Comparison of ENCODE assay signal across 8 mouse cellular contexts in genomic region chr2:177498067-177498466, GRCm38 (mm10). TPM values are rescaled to one million over a fixed set of nuclear protein-coding genes. Genes with fewer than 3 reads are reported as not detected.
A peak's percentile ranks its signal among the peaks of the same experiment; 100 is the strongest.
DNase-seq lines count a peak whose midpoint lies in the region; ATAC-seq lines count a peak whose summit lies in the region.
"Not testable (repeated sequence)": the region's sequence is repeated elsewhere in the genome, so short reads cannot be mapped to it uniquely, and the experiment has no call there.

TSS of gene Gm14403 (plus strand) at chr2:177498215.

- peak within 1 kb of the TSS; percentile 54 for H3K4me2 ChIP-seq in limb, embryonic 13.5 days (replicated peaks)
- H3K4me2 ChIP-seq in midbrain, embryonic 12.5 days (replicated peaks) = peak within 1 kb of the TSS; percentile 41
- peak within 1 kb of the TSS; percentile 23; the same call in 1 of the 2 replicates for H3K4me2 ChIP-seq in stomach, embryonic 14.5 days (replicated peaks; ENCODE audit: low read depth, low read length)

- ATAC-seq in limb, embryonic 13.5 days (ENCODE audit: low FRiP score, low read depth); midbrain, embryonic 12.5 days (ENCODE audit: low FRiP score, low read depth); stomach, embryonic 14.5 days (ENCODE audit: insufficient number of reproducible peaks, insufficient read depth, low FRiP score, low read depth): not testable (repeated sequence)

- H3K9me3 ChIP-seq in limb, embryonic 13.5 days; midbrain, embryonic 12.5 days; stomach, embryonic 14.5 days (ENCODE audit: control insufficient read depth, low read depth, low read length): not testable (repeated sequence)

- not testable (repeated sequence) for H3K4me1 ChIP-seq in limb, embryonic 13.5 days; midbrain, embryonic 12.5 days; stomach, embryonic 14.5 days (ENCODE audit: control insufficient read depth, insufficient read depth, low read length)

- not testable (repeated sequence) for H3K27me3 ChIP-seq in limb, embryonic 13.5 days; midbrain, embryonic 12.5 days; stomach, embryonic 14.5 days (ENCODE audit: control insufficient read depth, insufficient read depth, low read length)

- H3K4me3 ChIP-seq in limb, embryonic 13.5 days = peak within 1 kb of the TSS; percentile 43
- H3K4me3 ChIP-seq in midbrain, embryonic 12.5 days = peak within 1 kb of the TSS; percentile 37
- peak within 1 kb of the TSS; percentile 29 for H3K4me3 ChIP-seq in stomach, embryonic 14.5 days (ENCODE audit: low read depth, low read length)

- H3K27ac ChIP-seq in limb, embryonic 13.5 days; midbrain, embryonic 12.5 days (replicated peaks); stomach, embryonic 14.5 days (ENCODE audit: low read length): not testable (repeated sequence)

- H3K9ac ChIP-seq in limb, embryonic 13.5 days; midbrain, embryonic 12.5 days (replicated peaks); stomach, embryonic 14.5 days (replicated peaks; ENCODE audit: low read depth, low read length): not testable (repeated sequence)

- peak; percentile 57 for DNase-seq in NIH3T3 (ENCODE audit: low read depth)
- peak; percentile 46 to 54 for DNase-seq in cerebellum, postnatal 14 days
- peak in 1 of 2 experiments; percentile 41 for DNase-seq in frontal cortex, adult 2 months (ENCODE audit: extremely low spot score in 1 of 2, low spot score in 1 of 2)
- DNase-seq in heart, postnatal 4 days = peak; percentile 49
- DNase-seq in kidney, postnatal 25 days = peak; percentile 36 to 61

- not testable (repeated sequence) for H3K36me3 ChIP-seq in limb, embryonic 13.5 days; midbrain, embryonic 12.5 days; stomach, embryonic 14.5 days (ENCODE audit: control insufficient read depth, insufficient read depth, low read length)

- 11% methylated on average over 7 of the region's 7 CpGs for WGBS in limb, embryonic 13.5 days
- 17% methylated on average over 7 of the region's 7 CpGs for WGBS in midbrain, embryonic 12.5 days
- 10% methylated on average over 7 of the region's 7 CpGs for WGBS in stomach, embryonic 14.5 days

RNA-seq across cellular contexts. Expression of gene Gm14403, which starts in this region (rescaled TPM):
- 6.2 and 10.6 TPM in 2 replicates for polyA plus RNA-seq in frontal cortex, adult 2 months (2012; rRNA removed)
- 10 to 100 TPM; 36.2 to 36.8 TPM for total RNA-seq in heart, postnatal 4 days (2021)
- 5.8 and 6.5 TPM in 2 replicates for polyA plus RNA-seq in limb, embryonic 13.5 days (2015; fragmentation: Nextera tagmentation; extraction: Ambion mirVana)
- polyA plus RNA-seq in midbrain, embryonic 12.5 days (2016; fragmentation: Nextera tagmentation; extraction: Ambion mirVana) = 3.7 and 5.2 TPM in 2 replicates
- 8.0 and 8.7 TPM in 2 replicates for polyA plus RNA-seq in stomach, embryonic 14.5 days (2014; fragmentation: Nextera tagmentation; extraction: Ambion mirVana)
